Mouse (Mus musculus): ENCODE results near the gene Avpr2.

Avpr2 gene

GRCm38 (mm10) chrX:73916945-73917344 lies 25.0 kb downstream of the Avpr2 start:
- DNase-seq (ENCODE audit: low spot score in 2 of 2) = no peak

GRCm38 (mm10) chrX:73918631-73919030 lies 26.7 kb downstream of the Avpr2 start:
- DNase-seq (ENCODE audit: low spot score in 2 of 2) = no peak

GRCm38 (mm10) chrX:73921285-73921822 lies 29.5 kb downstream of the Avpr2 start:
- no peak for DNase-seq (ENCODE audit: low spot score in 2 of 2)

- DNase-seq (ENCODE audit: low spot score in 2 of 2) = peak; percentile 78 to 84
These were observed 30.1 kb downstream of the Avpr2 start, which contains the start of the genes Arhgap4 and Naa10 for GRCm38 (mm10) chrX:73921823-73922549. Gene Arhgap4 (minus strand): TSS chrX:73921870. Gene Naa10 (minus strand): TSS chrX:73921944.

- DNase-seq (ENCODE audit: low spot score in 2 of 2) = no peak
These were observed 30.6 kb downstream of the Avpr2 start for GRCm38 (mm10) chrX:73922550-73922882.

- DNase-seq (ENCODE audit: low spot score in 2 of 2) = no peak
These were observed 38.6 kb downstream of the Avpr2 start, which contains the start of gene Renbp for GRCm38 (mm10) chrX:73930402-73931062. Gene Renbp (minus strand): TSS chrX:73930850.

- no peak for DNase-seq (ENCODE audit: low spot score in 2 of 2)
These were observed 40.0 kb downstream of the Avpr2 start for GRCm38 (mm10) chrX:73931871-73932270.

GRCm38 (mm10) chrX:73941860-73942259 lies 50.0 kb downstream of the Avpr2 start:
- no peak for DNase-seq (ENCODE audit: low spot score in 2 of 2)

- DNase-seq (ENCODE audit: low spot score in 2 of 2) = no peak
These were observed 50.4 kb downstream of the Avpr2 start for GRCm38 (mm10) chrX:73942294-73942693.

Data from right cerebral cortex, postnatal 36 days (tissue).